Mouse (Mus musculus): ENCODE results near the gene Gfpt1. TPM values are rescaled to one million over a fixed set of nuclear protein-coding genes. Genes with fewer than 3 reads are reported as not detected.

Gfpt1 gene
- polyA plus RNA-seq, 1 experiment: 48.1 TPM

DNA sequence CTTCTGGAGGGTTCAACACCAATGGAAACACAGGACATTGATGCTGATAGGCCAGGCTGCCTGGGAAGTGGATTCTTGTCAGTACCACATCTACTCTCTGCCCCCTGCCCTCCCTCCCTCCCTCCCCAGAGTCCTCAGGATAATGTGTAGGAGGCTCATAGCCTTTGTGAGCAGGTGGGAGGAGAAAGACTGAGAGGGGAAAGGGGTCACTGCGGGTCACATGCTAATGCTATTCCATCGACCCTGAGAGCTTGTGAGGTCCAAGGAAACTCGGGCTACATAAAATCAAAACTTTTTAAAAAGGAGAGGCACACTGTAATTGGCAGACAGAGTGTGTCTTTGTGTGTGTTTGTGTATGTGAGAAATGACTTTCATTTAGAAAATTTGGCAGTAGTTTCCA is 56.6 kb downstream of the Gfpt1 start:
- Histone ChIP-seq H3K4me3 (ENCODE audit: low read depth, low read length) (no peak overlapping the region), H3K9ac (ENCODE audit: low read depth, poor library complexity, severe bottlenecking) (no peak overlapping the region), H3K27ac (ENCODE audit: insufficient read depth, low read length) (no peak overlapping the region), H3K27me3 (ENCODE audit: control insufficient read depth, insufficient read depth, low read length, poor library complexity, severe bottlenecking) (no peaks in the 10 kb centered on the region), H3K4me1 (ENCODE audit: control insufficient read depth, insufficient read depth, low read length) (no peaks in the 10 kb centered on the region), H3K9me3 (replicated peaks; ENCODE audit: control insufficient read depth, insufficient read depth, low read length, poor library complexity, severe bottlenecking) (no peaks in the 10 kb centered on the region), H3K36me3 (ENCODE audit: control insufficient read depth, insufficient read depth, low read length, poor library complexity, severe bottlenecking) (no peaks in the 10 kb centered on the region)
- TF ChIP-seq CTCF (IDR thresholded peaks at IDR 0.05; ENCODE audit: low read depth, low read length) (no peak), EP300 (IDR thresholded peaks at IDR 0.05; ENCODE audit: insufficient read depth, low read depth, low read length) (no peak), POLR2A (IDR thresholded peaks at IDR 0.05; ENCODE audit: insufficient read depth, low read length) (no peak)

DNA sequence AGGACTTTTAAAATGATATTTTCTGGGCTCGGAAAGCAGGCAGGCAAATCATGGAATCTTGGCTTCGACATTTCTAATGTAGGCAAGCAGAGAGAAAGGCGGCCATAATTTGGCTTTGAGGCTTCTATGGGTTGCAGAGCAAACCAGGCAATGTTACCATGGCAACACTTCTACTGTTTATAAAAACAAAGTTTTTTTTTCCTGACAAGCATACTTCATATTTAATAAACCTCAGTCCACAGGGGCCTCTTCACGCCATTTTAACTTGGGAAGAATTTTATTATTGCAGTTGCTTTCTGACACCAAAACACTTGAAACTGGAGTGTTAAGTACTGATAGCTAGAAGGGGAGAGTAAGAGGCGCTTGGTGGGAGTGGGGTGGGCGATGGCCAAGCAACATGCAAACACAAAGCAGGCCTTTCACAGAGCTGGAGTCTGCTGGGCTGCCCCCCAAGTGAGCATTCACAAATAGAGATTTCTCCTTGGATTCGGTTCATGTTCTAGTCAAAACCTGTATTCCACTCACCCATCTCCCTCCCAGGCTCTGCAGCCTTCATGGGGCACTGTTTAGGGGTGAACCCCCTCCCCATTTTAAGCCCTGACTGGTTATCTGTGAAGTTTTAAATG is 57.1 kb downstream of the Gfpt1 start:
- no peaks in the 10 kb centered on the region for H3K27me3 ChIP-seq (ENCODE audit: control insufficient read depth, insufficient read depth, low read length, poor library complexity, severe bottlenecking)
- no peaks in the 10 kb centered on the region for H3K36me3 ChIP-seq (ENCODE audit: control insufficient read depth, insufficient read depth, low read length, poor library complexity, severe bottlenecking)
- H3K9ac ChIP-seq (ENCODE audit: low read depth, poor library complexity, severe bottlenecking): no peak overlapping the region
- no peak overlapping the region for H3K27ac ChIP-seq (ENCODE audit: insufficient read depth, low read length)
- TF ChIP-seq CTCF (IDR thresholded peaks at IDR 0.05; ENCODE audit: low read depth, low read length) (no peak), POLR2A (IDR thresholded peaks at IDR 0.05; ENCODE audit: insufficient read depth, low read length) (no peak), EP300 (IDR thresholded peaks at IDR 0.05; ENCODE audit: insufficient read depth, low read depth, low read length) (no peak)
- H3K9me3 ChIP-seq (replicated peaks; ENCODE audit: control insufficient read depth, insufficient read depth, low read length, poor library complexity, severe bottlenecking): no peaks in the 10 kb centered on the region
- no peak overlapping the region for H3K4me3 ChIP-seq (ENCODE audit: low read depth, low read length)
- no peaks in the 10 kb centered on the region for H3K4me1 ChIP-seq (ENCODE audit: control insufficient read depth, insufficient read depth, low read length)

DNA sequence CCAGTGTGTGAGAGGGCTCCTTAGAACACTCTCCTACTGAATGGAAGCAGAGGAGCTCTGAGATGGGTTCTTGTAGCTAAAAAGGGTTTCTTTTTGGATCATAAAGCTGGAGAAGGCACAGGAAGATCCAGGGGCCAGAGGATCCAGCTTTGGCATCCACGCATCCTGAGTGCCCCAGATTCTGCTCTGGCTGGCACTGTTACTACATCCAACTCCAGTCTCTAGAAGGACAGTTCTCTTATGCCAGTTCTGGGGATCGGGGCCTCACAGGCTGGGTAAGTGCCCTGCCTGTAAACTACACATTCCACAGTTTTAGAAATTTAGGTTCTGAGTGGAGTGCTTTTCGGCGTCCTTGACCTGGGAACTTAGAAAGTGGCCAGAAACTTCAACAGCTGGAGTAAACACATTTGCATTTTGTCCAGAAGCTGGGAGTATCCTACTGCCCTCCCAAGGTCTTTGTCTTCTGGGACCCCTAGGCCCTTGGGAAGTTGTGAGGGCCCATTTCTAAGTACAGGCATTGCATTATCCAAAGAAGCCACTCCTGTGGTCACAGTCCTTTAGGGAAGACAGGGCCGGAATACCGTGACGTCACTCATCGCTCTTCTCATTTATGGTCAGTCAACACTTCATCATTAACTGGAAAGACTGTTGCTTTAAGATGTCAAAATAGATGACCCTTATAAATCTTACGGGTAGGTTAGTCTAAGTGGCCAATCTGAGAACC is 57.8 kb downstream of the Gfpt1 start:
- Histone ChIP-seq H3K36me3 (ENCODE audit: control insufficient read depth, insufficient read depth, low read length, poor library complexity, severe bottlenecking) (no peaks in the 10 kb centered on the region), H3K9ac (ENCODE audit: low read depth, poor library complexity, severe bottlenecking) (no peak overlapping the region), H3K9me3 (replicated peaks; ENCODE audit: control insufficient read depth, insufficient read depth, low read length, poor library complexity, severe bottlenecking) (no peaks in the 10 kb centered on the region), H3K4me3 (ENCODE audit: low read depth, low read length) (no peak overlapping the region), H3K27ac (ENCODE audit: insufficient read depth, low read length) (no peak overlapping the region), H3K4me1 (ENCODE audit: control insufficient read depth, insufficient read depth, low read length) (no peaks in the 10 kb centered on the region), H3K27me3 (ENCODE audit: control insufficient read depth, insufficient read depth, low read length, poor library complexity, severe bottlenecking) (no peaks in the 10 kb centered on the region)
- TF ChIP-seq CTCF (IDR thresholded peaks at IDR 0.05; ENCODE audit: low read depth, low read length) (no peak), EP300 (IDR thresholded peaks at IDR 0.05; ENCODE audit: insufficient read depth, low read depth, low read length) (no peak)

DNA sequence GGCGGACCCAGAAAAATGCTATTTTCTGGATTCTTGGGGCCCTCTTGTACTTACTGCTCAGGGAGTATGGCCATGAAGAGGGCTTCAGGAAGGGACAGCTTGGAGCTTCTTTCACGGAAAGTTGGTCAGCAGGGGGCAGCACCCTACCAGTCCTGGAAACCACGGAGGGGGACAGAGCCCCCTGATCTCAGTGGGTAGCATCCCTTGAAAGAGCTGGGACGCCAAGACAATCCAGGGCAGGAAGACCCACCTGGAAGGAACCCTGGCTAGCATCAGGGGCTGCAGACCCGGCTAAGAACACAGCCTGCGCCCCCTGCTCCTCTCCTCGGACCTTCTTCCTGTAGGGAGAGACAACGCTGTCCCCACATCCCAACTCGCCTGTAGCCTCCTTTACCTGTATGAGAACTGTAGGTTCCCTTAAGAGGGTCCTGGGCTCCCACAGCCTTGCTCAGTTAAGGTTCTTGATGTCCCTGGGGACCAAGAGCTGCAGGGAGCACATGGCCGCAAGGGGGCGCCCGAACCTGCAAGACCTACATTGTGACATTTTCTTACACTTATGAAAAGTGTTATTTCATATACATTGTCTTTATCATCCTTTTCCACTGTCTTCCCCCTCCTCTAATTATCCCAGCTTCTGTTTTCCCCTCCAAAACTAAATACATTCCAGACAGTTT is 58.8 kb downstream of the Gfpt1 start:
- TF ChIP-seq POLR2A (IDR thresholded peaks at IDR 0.05; ENCODE audit: insufficient read depth, low read length) (no peak), CTCF (IDR thresholded peaks at IDR 0.05; ENCODE audit: low read depth, low read length) (peak; percentile 86)
- Histone ChIP-seq H3K9ac (ENCODE audit: low read depth, poor library complexity, severe bottlenecking) (no peak overlapping the region), H3K36me3 (ENCODE audit: control insufficient read depth, insufficient read depth, low read length, poor library complexity, severe bottlenecking) (no peaks in the 10 kb centered on the region), H3K4me3 (ENCODE audit: low read depth, low read length) (no peak overlapping the region), H3K27ac (ENCODE audit: insufficient read depth, low read length) (no peak overlapping the region), H3K4me1 (ENCODE audit: control insufficient read depth, insufficient read depth, low read length) (no peaks in the 10 kb centered on the region), H3K27me3 (ENCODE audit: control insufficient read depth, insufficient read depth, low read length, poor library complexity, severe bottlenecking) (no peaks in the 10 kb centered on the region), H3K9me3 (replicated peaks; ENCODE audit: control insufficient read depth, insufficient read depth, low read length, poor library complexity, severe bottlenecking) (no peaks in the 10 kb centered on the region)

DNA sequence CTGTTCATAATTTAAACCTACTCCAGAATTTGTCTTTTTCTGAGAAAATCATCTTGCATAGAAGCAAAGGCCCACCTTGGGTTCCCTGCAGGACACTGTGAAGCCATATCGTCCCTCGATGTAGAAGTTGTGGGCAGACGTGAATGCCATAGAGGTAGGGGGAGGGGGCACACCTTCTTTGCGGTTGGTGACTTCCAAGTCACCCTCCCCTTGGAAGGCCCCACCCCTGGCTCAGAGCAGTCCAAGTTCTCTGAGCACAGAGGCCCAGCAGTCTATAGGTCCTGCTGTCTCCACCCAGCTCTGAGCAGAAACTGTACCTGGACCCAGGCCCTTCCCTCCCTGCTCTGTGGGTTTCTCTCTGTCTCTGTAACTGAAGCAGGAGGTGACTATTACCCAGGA is 59.3 kb downstream of the Gfpt1 start:
- Histone ChIP-seq H3K27me3 (ENCODE audit: control insufficient read depth, insufficient read depth, low read length, poor library complexity, severe bottlenecking) (no peaks in the 10 kb centered on the region), H3K9me3 (replicated peaks; ENCODE audit: control insufficient read depth, insufficient read depth, low read length, poor library complexity, severe bottlenecking) (no peaks in the 10 kb centered on the region), H3K27ac (ENCODE audit: insufficient read depth, low read length) (no peak overlapping the region), H3K4me3 (ENCODE audit: low read depth, low read length) (no peak overlapping the region), H3K4me1 (ENCODE audit: control insufficient read depth, insufficient read depth, low read length) (no peaks in the 10 kb centered on the region), H3K36me3 (ENCODE audit: control insufficient read depth, insufficient read depth, low read length, poor library complexity, severe bottlenecking) (no peaks in the 10 kb centered on the region), H3K9ac (ENCODE audit: low read depth, poor library complexity, severe bottlenecking) (no peak overlapping the region)
- TF ChIP-seq POLR2A (IDR thresholded peaks at IDR 0.05; ENCODE audit: insufficient read depth, low read length) (no peak), CTCF (IDR thresholded peaks at IDR 0.05; ENCODE audit: low read depth, low read length) (no peak), EP300 (IDR thresholded peaks at IDR 0.05; ENCODE audit: insufficient read depth, low read depth, low read length) (no peak)

DNA sequence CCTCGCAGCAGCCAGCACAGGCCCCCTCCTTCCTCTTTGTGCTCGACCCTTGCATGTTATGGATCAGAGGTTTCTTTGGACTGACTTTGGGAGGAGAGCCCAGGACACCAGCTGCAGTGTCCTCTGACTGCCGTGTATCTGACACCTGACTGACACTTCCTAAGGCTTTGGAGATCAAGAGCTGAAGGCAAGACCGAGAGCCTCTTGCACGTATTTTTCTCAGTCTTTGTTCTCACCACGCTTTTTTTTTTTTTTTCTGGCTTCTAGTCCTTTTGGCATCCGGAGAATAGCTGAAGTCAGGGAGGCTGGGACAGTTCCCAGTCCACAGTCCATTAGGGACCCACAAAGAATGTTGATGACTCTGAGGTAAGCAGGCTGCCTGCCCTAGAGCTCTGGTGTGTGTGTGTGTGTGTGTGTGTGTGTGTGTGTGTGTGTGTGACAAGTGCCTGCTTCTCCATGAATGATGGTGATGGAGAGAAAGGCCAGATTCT is 59.8 kb downstream of the Gfpt1 start:
- Histone ChIP-seq H3K4me1 (ENCODE audit: control insufficient read depth, insufficient read depth, low read length) (no peaks in the 10 kb centered on the region), H3K27me3 (ENCODE audit: control insufficient read depth, insufficient read depth, low read length, poor library complexity, severe bottlenecking) (no peaks in the 10 kb centered on the region), H3K9me3 (replicated peaks; ENCODE audit: control insufficient read depth, insufficient read depth, low read length, poor library complexity, severe bottlenecking) (no peaks in the 10 kb centered on the region), H3K27ac (ENCODE audit: insufficient read depth, low read length) (no peak overlapping the region), H3K36me3 (ENCODE audit: control insufficient read depth, insufficient read depth, low read length, poor library complexity, severe bottlenecking) (no peaks in the 10 kb centered on the region), H3K9ac (ENCODE audit: low read depth, poor library complexity, severe bottlenecking) (no peak overlapping the region), H3K4me3 (ENCODE audit: low read depth, low read length) (no peak overlapping the region)
- TF ChIP-seq CTCF (IDR thresholded peaks at IDR 0.05; ENCODE audit: low read depth, low read length) (no peak), POLR2A (IDR thresholded peaks at IDR 0.05; ENCODE audit: insufficient read depth, low read length) (no peak), EP300 (IDR thresholded peaks at IDR 0.05; ENCODE audit: insufficient read depth, low read depth, low read length) (no peak)
